Mouse (Mus musculus) cortical plate, adult 2 months (tissue): ENCODE measurements around the gene Slit3. TPM values are rescaled to one million over a fixed set of nuclear protein-coding genes. Genes with fewer than 3 reads are reported as not detected.

Source experiments
- H3K27ac ChIP-seq: fragments of 200-500 bp; 2 replicates; pipeline ENCODE4 v1.5.1; 2012; ENCODE audit warnings: low read length, control low read depth, inconsistent platforms; ENCODE audit not compliant: insufficient read depth
- H3K4me1 ChIP-seq: fragments of 200-500 bp; 2 replicates; pipeline ENCODE4 v1.6.1; 2011; ENCODE audit warnings: low read length; ENCODE audit not compliant: control insufficient read depth, insufficient read depth
- H3K4me3 ChIP-seq: fragments of 200-500 bp; 2 replicates; pipeline ENCODE4 v1.5.1; 2011; ENCODE audit warnings: mild to moderate bottlenecking, low read length, control low read depth; ENCODE audit not compliant: insufficient read depth
- CTCF ChIP-seq: fragments of 200-500 bp; IDR thresholded peaks from 2 replicates; pipeline ENCODE4 v1.5.1; 2011; ENCODE audit warnings: mild to moderate bottlenecking, control low read depth, low read length; ENCODE audit not compliant: insufficient read depth; ENCODE audit errors: extremely low read depth
- POLR2A ChIP-seq: fragments of 200-500 bp; IDR thresholded peaks from 2 replicates; pipeline ENCODE4 v1.6.1; 2011; ENCODE audit warnings: mild to moderate bottlenecking, low read length, control low read depth; ENCODE audit not compliant: insufficient read depth; ENCODE audit errors: extremely low read depth
- polyA plus RNA-seq: library from polyadenylated mRNA; depleted of rRNA; stranded (reverse); fragments of >200 nt; gene quantifications from 2 replicates; pipeline ENCODE4 v1.2.3, GENCODE M21; 2012

Slit3 gene
- polyA plus RNA-seq, 1 experiment: 15.8 TPM

DNA sequence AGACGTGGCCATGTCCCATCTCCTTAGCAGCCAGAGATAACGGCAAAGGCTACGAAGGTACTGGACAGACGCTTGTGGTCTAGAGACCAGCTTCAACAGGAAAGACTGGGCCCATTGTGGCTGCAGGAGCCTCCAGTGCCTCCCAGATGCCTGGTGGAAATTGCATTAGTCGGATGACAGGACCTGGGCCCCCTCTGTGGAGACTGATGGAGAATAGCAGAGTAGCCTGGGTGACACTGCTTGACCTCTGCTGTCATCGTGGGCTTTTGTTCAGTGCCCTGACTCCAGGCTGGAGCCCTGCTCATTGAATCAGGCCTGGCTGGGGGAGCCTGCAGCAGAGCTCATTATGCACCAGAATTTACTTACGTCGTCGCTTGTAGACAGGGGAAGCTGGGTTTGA lies 384.8 kb downstream of the Slit3 start:
- Histone ChIP-seq H3K27ac (no peak overlapping the region), H3K4me3 (no peak overlapping the region), H3K4me1 (no peaks in the 10 kb centered on the region)
- TF ChIP-seq CTCF (no peak), POLR2A (no peak)

- no peak for TF ChIP-seq POLR2A
- no peak for TF ChIP-seq CTCF
- no peak overlapping the region for H3K4me3 ChIP-seq
- H3K4me1 ChIP-seq: no peaks in the 10 kb centered on the region
- H3K27ac ChIP-seq: no peak overlapping the region
Observed at GRCm38 (mm10) chr11:35507781-35508390, 386.9 kb downstream of the Slit3 start.

- no peak overlapping the region for H3K27ac ChIP-seq
- H3K4me1 ChIP-seq: peaks cover 2% of the 10 kb centered on the region; the same call in 1 of the 2 replicates
- no peak overlapping the region for H3K4me3 ChIP-seq
- TF ChIP-seq POLR2A (no peak), CTCF (no peak)
Observed at GRCm38 (mm10) chr11:35512686-35513085, 391.7 kb downstream of the Slit3 start.

DNA sequence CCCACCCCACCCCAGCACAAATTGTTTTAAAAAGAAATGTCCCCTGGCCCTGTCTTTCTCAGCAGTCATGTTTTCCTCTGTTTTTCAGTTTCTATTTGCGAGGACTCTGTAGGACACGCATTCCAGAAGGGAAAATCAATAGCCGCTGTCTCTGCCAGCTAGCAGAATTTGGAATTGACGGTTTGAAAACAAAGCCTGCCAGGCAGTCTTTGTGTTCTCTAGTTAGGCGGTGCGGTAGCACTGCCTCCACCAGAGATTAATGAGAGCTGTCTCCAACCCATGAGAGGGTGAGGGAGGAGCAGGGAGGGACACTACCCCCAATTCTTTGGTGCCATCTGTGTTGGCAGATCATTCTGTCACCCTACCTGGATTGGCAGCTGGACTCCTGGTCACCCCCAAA lies 392.3 kb downstream of the Slit3 start:
- no peak for TF ChIP-seq CTCF
- no peak for TF ChIP-seq POLR2A
- no peak overlapping the region for H3K27ac ChIP-seq
- H3K4me3 ChIP-seq: no peak overlapping the region
- peaks cover 2% of the 10 kb centered on the region; the same call in 1 of the 2 replicates for H3K4me1 ChIP-seq

- no peak for TF ChIP-seq CTCF
- no peak for TF ChIP-seq POLR2A
- no peak overlapping the region for H3K27ac ChIP-seq
- H3K4me3 ChIP-seq: no peak overlapping the region
- H3K4me1 ChIP-seq: no peaks in the 10 kb centered on the region
Observed at GRCm38 (mm10) chr11:35522802-35523452, 401.9 kb downstream of the Slit3 start.

DNA sequence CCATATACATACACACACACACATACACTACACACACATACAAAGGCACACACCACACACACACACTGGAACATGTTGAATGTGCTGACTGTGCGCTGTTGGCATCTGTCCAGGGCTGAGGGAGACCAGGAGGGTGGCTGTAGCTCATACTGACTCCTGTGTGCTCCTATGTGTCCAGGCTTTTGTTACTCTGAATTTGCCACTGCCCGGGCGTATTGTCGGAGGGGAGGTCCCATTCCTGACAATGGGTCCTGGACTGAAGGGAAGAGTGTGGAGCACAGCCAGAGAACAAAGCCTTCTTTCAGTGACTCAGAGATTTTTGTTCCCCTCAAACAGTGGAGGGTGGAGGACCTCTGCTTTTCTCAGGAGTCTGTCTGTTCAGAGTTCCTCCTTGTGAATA lies 402.7 kb downstream of the Slit3 start:
- Histone ChIP-seq H3K4me3 (no peak overlapping the region), H3K4me1 (no peaks in the 10 kb centered on the region), H3K27ac (no peak overlapping the region)
- no peak for TF ChIP-seq POLR2A
- no peak for TF ChIP-seq CTCF

DNA sequence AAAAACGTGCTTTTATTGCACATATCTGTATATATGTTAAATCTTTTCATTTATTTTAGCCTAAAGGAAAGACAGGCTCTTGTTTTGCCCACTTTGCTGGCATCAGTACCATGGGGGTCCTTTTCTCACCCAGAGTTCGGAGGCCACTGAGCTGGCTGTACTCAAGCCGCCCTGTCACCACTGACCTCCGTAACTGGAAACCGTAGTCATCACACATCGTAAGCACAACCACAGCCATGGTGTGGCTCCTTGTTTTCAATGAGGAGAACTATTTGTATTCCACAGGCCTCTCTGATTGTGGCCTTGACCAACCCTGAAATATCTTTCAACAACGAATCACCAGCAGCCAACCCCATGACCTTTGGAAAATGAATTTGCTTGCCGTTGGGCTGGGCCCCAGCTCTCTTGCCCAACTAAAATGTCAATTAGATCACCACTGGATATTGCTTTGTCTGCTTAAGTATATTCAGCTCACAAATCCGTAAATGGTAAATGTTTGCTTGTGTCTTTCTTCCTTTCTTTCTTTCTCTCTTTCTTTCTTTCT lies 405.3 kb downstream of the Slit3 start:
- Histone ChIP-seq H3K4me1 (no peaks in the 10 kb centered on the region), H3K27ac (no peak overlapping the region), H3K4me3 (no peak overlapping the region)
- TF ChIP-seq CTCF: no peak
- TF ChIP-seq POLR2A: no peak

GRCm38 (mm10) chr11:35527816-35528462 lies 406.9 kb downstream of the Slit3 start:
- Histone ChIP-seq H3K27ac (no peak overlapping the region), H3K4me3 (no peak overlapping the region), H3K4me1 (no peaks in the 10 kb centered on the region)
- no peak for TF ChIP-seq POLR2A
- 0 out of 2 replicates have a peak, but pooled peaks have one; percentile 2 for TF ChIP-seq CTCF

DNA sequence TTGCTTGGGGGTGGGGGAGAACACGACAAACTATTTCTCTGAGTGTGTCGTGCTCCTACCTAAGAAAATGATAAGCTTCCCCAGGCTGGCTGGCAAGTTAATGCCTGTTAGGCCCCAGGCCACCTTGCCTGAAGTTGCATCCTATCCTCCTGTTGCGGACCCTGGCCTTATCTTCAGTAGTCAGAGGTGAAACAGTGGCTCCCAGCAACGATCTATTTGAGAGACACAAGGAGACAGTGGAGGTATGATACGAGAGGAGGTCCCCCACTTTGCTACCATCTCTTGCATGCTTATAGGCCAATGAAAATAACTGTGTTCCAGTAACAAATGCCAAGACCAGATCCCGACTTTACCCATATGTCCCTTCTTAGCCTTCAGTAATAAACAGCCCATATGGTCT lies 414.0 kb downstream of the Slit3 start:
- Histone ChIP-seq H3K4me3 (no peak overlapping the region), H3K4me1 (peaks cover 2% of the 10 kb centered on the region; the same call in 1 of the 2 replicates), H3K27ac (no peak overlapping the region)
- TF ChIP-seq POLR2A (no peak), CTCF (no peak)
